Mouse (Mus musculus) megakaryocyte progenitor cell, adult 5-6 weeks (primary cell): Measurements from ENCODE around the gene Syt1. TPM values are rescaled to one million over a fixed set of nuclear protein-coding genes. Genes with fewer than 3 reads are reported as not detected.

Experiments used
- ATAC-seq: replicated peaks from 2 replicates; pipeline ENCODE4 v1.8.0; 2016; ENCODE audit warnings: mild to moderate bottlenecking, moderate TSS enrichment, inconsistent platforms; ENCODE audit not compliant: poor library complexity
- total RNA-seq, 2 experiments: library from RNA; stranded (forward) in 1 of 2; stranded (reverse) in 1 of 2; fragments of 157-497, 149-512 nt in 1 of 2; fragments of 200-1000 nt in 1 of 2; gene quantifications; 2 replicates each; pipeline versions ENCODE4 v1.2.3 to v1.2.4; 2015 to 2017

The Syt1 gene
- total RNA-seq, 2 experiments from 2014 or later: not detected

DNA sequence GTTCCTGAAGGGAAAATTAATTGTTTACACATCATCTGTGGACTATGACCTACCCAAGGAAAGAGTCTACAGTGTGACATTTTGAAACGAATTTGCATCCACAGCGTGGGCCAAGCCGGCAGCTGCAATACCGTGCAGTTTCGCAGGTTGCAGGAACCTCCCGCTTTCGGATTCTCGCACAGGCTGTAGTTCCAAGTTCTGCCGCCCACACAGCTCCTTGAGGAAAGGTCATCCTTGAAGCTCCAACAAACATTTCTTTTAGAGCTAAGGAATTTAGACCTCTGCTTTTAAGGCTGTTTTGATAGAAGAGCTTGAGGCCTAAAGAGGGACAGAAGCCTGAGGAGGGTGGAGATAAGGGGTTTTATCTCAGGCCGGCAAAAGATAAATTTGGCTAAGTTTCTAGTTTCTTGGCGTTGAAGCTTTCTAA, 556.1 kb downstream of the Syt1 start:
- ATAC-seq: no peak

DNA sequence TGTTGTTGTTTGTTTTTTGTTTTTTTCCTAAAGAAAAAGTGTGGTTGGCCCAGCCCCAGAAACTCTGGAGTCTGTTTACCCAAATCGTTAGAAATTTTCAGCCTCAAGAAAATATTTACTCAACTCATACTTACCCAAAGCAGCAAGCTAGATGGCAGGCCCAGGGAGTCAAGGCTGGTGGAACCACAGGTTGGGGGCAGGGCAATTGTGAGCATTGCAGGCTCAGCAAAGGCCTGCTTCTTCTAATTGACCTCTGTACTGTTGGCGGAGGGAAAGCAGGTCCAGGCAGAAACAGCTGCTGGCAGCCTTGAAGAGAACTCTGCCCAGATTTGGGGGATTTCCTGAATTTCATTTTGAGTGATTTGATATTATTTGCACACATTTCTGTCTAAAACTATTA, 557.2 kb downstream of the Syt1 start:
- ATAC-seq: no peak

DNA sequence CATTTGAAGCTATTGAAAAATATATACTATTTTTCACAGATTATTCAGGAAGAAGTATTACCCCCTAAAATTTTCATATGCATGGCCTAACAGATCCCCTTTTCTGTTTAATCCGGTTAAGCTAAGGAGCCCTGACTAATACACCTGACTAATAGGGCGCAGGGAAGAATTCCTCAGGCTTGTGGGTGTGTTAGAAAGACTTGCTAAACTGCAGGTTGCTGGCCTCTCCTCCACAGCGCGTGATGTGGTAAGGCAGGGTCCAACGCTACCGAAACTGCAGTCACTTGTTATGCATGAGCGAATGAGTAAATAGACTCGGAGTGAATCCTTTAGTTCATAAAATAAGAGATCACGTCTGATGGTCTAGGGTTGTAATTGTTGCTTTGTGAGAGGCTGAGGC, 558.4 kb downstream of the Syt1 start:
- ATAC-seq: no peak

DNA sequence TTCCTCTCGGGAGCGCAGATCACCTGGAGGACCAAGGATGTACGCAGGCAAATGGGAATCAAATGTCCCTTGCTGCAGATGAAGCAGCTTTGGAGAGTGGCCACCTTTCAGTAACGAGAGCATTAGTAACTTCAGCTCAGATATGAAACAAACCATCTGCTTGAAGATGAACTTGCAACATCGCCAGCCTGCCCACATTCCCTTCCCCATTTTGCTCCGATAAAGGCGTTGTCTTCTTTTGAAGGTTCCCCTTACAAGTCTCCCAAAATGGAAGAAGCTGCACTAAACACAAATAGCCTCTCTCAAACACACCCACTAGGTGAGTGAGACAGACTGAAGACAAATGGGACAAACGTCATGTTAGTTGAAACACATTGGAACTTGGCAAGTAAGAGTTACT, 559.3 kb downstream of the Syt1 start:
- no peak for ATAC-seq

DNA sequence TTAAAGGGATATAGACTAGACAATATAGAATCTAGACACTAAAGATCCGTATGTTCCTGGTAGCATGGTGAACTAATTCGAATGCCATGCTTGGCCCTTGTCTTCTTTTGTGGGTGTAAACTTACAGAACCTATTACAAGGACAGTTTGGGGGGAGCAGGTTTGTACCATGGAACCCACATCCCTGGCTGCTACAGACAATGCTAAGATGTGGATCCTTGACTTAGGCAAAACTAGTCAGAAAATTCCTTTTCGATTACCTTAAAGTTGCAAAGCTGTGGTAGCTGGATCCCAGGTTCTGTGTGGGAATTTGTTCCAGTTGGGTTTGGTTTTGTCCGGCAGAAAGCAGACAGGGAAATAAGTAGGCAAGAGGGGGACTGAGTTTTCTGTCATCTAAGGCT, 560.4 kb downstream of the Syt1 start:
- no peak for ATAC-seq

DNA sequence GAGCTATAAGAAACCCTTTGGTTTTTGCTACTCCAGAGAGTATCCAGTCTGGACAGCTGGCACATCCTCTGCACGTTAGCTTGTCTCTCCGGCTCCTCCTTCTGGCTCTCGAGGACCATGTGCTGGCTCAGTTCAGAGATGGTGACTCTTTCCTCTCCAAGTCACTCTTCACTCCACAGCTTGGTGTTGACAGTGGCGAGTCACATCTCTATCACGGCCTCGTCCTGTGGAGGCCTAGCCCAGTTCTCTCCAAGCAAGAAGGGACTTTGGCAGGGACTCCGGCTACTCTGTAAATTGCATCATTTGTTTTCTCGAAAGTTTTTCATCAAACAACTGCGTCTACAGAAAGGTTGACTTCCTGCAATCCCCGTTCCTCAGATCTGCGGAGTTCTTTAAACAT, 562.4 kb downstream of the Syt1 start:
- ATAC-seq: no peak
